Comparison of ENCODE assay signal across 7 mouse cellular contexts in genomic region chr6:59208685-59209298, GRCm38 (mm10). TPM values are rescaled to one million over a fixed set of nuclear protein-coding genes. Genes with fewer than 3 reads are reported as not detected.
DNase-seq lines count a peak whose midpoint lies in the region; ATAC-seq and TF ChIP-seq lines count a peak whose summit lies in the region.

TSS of gene Tigd2 (plus strand) at chr6:59208870.

- no peaks in the 10 kb centered on the region for H3K79me2 ChIP-seq in heart, adult 2 months (replicated peaks; ENCODE audit: control insufficient read depth, insufficient read depth, low read length)

- no peaks in the 10 kb centered on the region for H3K9me3 ChIP-seq in embryonic facial prominence, embryonic 12.5 days
- no peaks in the 10 kb centered on the region for H3K9me3 ChIP-seq in limb, embryonic 13.5 days
- 0 out of 2 replicates have a peak, but pooled peaks cover 2% of the 10 kb centered on the region for H3K9me3 ChIP-seq in midbrain, embryonic 16.5 days (replicated peaks; ENCODE audit: control insufficient read depth, low read length, poor library complexity, severe bottlenecking)

- peak within 1 kb of the TSS; percentile 84 for H3K9ac ChIP-seq in embryonic facial prominence, embryonic 12.5 days
- peak within 1 kb of the TSS; percentile 83 for H3K9ac ChIP-seq in heart, adult 2 months (ENCODE audit: low read depth, low read length)
- H3K9ac ChIP-seq in limb, embryonic 13.5 days, result peak within 1 kb of the TSS; percentile 89
- H3K9ac ChIP-seq in midbrain, embryonic 16.5 days (ENCODE audit: low read depth, low read length), result peak within 1 kb of the TSS; percentile 92

- TF ChIP-seq POLR2A in heart, adult 2 months (IDR thresholded peaks at IDR 0.05; ENCODE audit: insufficient read depth, low read depth, low read length), result peak; percentile 80

- no peaks in the 10 kb centered on the region for H3K27me3 ChIP-seq in embryonic facial prominence, embryonic 12.5 days
- no peaks in the 10 kb centered on the region for H3K27me3 ChIP-seq in heart, adult 2 months (ENCODE audit: control insufficient read depth, insufficient read depth, low read length)
- H3K27me3 ChIP-seq in limb, embryonic 13.5 days, result no peaks in the 10 kb centered on the region
- no peaks in the 10 kb centered on the region for H3K27me3 ChIP-seq in midbrain, embryonic 16.5 days (ENCODE audit: control insufficient read depth, insufficient read depth, low read depth, low read length)

- TF ChIP-seq EP300 in heart, adult 2 months (IDR thresholded peaks at IDR 0.05; ENCODE audit: insufficient read depth, low read depth, low read length), result 0 out of 2 replicates have a peak, but pooled peaks have one; percentile 19

- TF ChIP-seq CTCF in heart, adult 2 months (IDR thresholded peaks at IDR 0.05), result no peak; the same call in 1 of the 2 replicates

- 0 out of 2 replicates have a peak, but pooled peaks cover 2% of the 10 kb centered on the region for H3K4me1 ChIP-seq in embryonic facial prominence, embryonic 12.5 days
- peaks cover 2% of the 10 kb centered on the region for H3K4me1 ChIP-seq in heart, adult 2 months (ENCODE audit: control insufficient read depth, insufficient read depth, low read length)
- H3K4me1 ChIP-seq in limb, embryonic 13.5 days, result peaks cover 4% of the 10 kb centered on the region
- peaks cover 6% of the 10 kb centered on the region for H3K4me1 ChIP-seq in midbrain, embryonic 16.5 days (ENCODE audit: control insufficient read depth, insufficient read depth, low read length)

- peak within 1 kb of the TSS; percentile 71 for H3K4me2 ChIP-seq in embryonic facial prominence, embryonic 12.5 days (replicated peaks)
- H3K4me2 ChIP-seq in limb, embryonic 13.5 days (replicated peaks), result peak within 1 kb of the TSS; percentile 72
- H3K4me2 ChIP-seq in midbrain, embryonic 16.5 days (ENCODE audit: low read length), result peak within 1 kb of the TSS; percentile 79

- WGBS in embryonic facial prominence, embryonic 12.5 days, result under 1% methylated on average over 60 of the region's 62 CpGs
- under 1% methylated on average over 62 of the region's 62 CpGs for WGBS in heart, adult 2 months
- under 1% methylated on average over 62 of the region's 62 CpGs for WGBS in limb, embryonic 13.5 days
- WGBS in midbrain, embryonic 16.5 days, result under 1% methylated on average over 60 of the region's 62 CpGs

- H3K36me3 ChIP-seq in embryonic facial prominence, embryonic 12.5 days, result no peaks in the 10 kb centered on the region
- no peaks in the 10 kb centered on the region for H3K36me3 ChIP-seq in heart, adult 2 months (ENCODE audit: control insufficient read depth, insufficient read depth, low read length)
- H3K36me3 ChIP-seq in limb, embryonic 13.5 days, result peaks cover 10% of the 10 kb centered on the region; the same call in 1 of the 2 replicates
- no peaks in the 10 kb centered on the region for H3K36me3 ChIP-seq in midbrain, embryonic 16.5 days (ENCODE audit: control insufficient read depth, insufficient read depth, low read length)

- ATAC-seq in embryonic facial prominence, embryonic 12.5 days (ENCODE audit: insufficient number of reproducible peaks, insufficient read depth, low FRiP score, low TSS enrichment), result peak; percentile 95
- peak; percentile 96 for ATAC-seq in limb, embryonic 13.5 days (ENCODE audit: low FRiP score, low read depth)
- peak; percentile 97 for ATAC-seq in midbrain, embryonic 16.5 days

- peak; percentile 96 for DNase-seq in adrenal gland, postnatal 25 days
- DNase-seq in heart, adult 2 months, result peak; percentile 94 to 95
- peak; percentile 81 to 88 for DNase-seq in kidney, adult 8-10 months
- peak; percentile 84 to 94 for DNase-seq in spleen, postnatal 10 days (ENCODE audit: low spot score in 2 of 2)

- intact Hi-C loops in heart, adult 2 months (cut with DNase I), result no loop called here

- H3K4me3 ChIP-seq in embryonic facial prominence, embryonic 12.5 days, result peak within 1 kb of the TSS; percentile 77
- peak within 1 kb of the TSS; percentile 100 for H3K4me3 ChIP-seq in heart, adult 2 months
- H3K4me3 ChIP-seq in limb, embryonic 13.5 days, result peak within 1 kb of the TSS; percentile 82
- peak within 1 kb of the TSS; percentile 91 for H3K4me3 ChIP-seq in midbrain, embryonic 16.5 days (ENCODE audit: low read depth, low read length)

- peak within 1 kb of the TSS; percentile 77 for H3K27ac ChIP-seq in embryonic facial prominence, embryonic 12.5 days
- H3K27ac ChIP-seq in heart, adult 2 months, result peak within 1 kb of the TSS; percentile 90
- H3K27ac ChIP-seq in limb, embryonic 13.5 days, result peak within 1 kb of the TSS; percentile 70; the same call in 1 of the 2 replicates
- H3K27ac ChIP-seq in midbrain, embryonic 16.5 days (ENCODE audit: low read length), result peak within 1 kb of the TSS; percentile 89

RNA-seq across cellular contexts. Expression of gene Tigd2, which starts in this region (rescaled TPM):
- 19.3 and 20.0 TPM in 2 replicates for total RNA-seq in adrenal gland, postnatal 25 days (2021)
- polyA plus RNA-seq in embryonic facial prominence, embryonic 12.5 days (2016; fragmentation: Nextera tagmentation; extraction: Ambion mirVana), result 12.5 and 12.9 TPM in 2 replicates
- total RNA-seq in heart, adult 2 months (2021), result 10 to 100 TPM in 1 of 2 experiments, 1 to 10 TPM in 1; 9.6 to 13.6 TPM
- 2.2 and 3.8 TPM in 2 replicates for polyA plus RNA-seq in heart, adult 2 months (2012; rRNA removed)
- 13.3 and 13.6 TPM in 2 replicates for polyA plus RNA-seq in limb, embryonic 13.5 days (2015; fragmentation: Nextera tagmentation; extraction: Ambion mirVana)
- 11.6 and 11.7 TPM in 2 replicates for polyA plus RNA-seq in midbrain, embryonic 16.5 days (2015; fragmentation: Nextera tagmentation; extraction: Ambion mirVana)

Comparison
In these comparisons a context has a peak if more than half of its experiments do, and no peak if none do; other contexts are left out.
1. Peak in every context shown above with its lines: DNase-seq, ATAC-seq, H3K4me3 ChIP-seq and H3K27ac ChIP-seq.